Mouse (Mus musculus) layer of hippocampus, adult 9-10 months (tissue): ENCODE results near the gene Hsd17b10.

Source experiments
- DNase-seq: peaks from one replicate; pipeline ENCODE4 v3.0.0; 2022; ENCODE audit warnings: low spot score

Gene Hsd17b10

DNA sequence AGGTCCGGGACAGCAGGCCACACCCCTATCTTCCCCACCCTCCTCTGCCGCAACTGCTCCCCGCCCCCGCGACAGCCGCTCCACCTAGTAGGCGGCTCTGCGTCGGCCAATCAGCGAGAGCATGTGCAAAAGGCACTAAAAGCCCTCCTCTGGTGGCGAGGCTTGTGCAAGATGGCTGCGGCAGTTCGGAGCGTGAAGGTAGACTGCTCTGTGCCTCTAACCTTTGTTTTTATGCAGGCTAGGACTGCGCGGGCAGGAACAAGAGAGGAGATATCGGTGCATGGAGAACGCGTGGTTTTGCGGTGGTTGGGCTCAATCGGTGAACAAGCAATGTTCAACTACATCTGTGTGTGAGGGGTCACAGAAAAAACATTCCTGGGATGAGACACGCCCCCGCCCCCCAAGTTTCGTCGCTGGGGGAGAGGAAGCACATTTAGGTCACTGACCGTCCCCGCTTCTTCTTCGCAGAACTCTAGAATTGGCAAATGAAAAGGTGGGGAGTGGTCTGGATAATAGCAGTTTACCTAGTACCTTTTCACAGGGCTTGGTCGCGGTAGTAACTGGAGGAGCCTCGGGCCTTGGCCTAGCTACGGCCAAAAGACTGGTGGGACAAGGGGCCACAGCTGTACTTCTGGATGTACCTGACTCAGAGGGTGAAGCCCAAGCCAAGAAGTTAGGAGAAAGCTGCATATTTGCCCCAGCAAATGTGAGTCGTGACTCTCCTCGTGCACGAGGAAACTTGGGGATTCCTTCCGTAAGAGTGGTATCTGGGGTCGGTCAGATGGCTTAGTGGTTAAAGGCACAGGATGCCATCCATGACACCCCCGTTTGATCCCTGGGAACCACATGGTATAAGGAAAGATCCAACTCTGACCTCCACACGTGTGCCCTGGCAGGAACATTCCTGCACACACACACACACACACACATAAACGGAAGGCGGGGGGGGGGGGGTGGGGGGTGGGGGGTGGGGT is at the start of gene Hsd17b10:
Gene Hsd17b10 (plus strand): TSS at position 109 of the 974 bp plus-strand sequence.
- peak; percentile 47 for DNase-seq

DNA sequence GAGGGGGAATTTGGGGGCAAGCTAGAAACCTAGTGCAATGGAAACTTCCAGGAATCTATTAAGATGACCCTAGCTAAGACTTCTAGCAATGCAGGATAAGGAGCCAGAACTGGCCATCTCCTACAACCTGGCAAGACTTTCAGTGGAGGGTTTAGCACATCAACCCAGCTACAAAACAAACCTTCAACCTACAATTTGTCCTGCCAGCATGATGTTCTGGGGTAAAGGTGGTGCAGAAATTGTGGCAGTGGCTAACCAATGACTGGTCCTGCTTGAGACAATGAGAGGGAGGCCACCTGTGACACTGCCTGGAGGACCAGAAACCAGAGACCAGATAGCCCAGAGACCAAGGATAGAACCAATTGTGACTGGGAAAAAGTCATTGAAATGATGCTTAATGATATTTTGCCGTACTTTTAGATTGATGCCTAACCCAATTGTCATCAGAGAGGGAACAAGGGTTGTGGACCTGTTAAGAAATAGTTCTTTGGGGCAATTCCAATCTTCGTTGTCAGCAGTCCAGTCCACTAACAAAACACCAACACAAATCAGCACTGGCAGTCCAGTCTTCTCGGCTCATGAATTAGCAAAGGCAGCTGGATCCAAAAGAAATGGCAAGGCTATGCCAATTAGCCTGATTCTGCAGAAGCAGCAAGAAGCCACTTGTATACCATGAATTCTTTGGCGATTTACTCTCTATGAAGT is 2.5 kb upstream of the Hsd17b10 start:
- DNase-seq, result no peak

DNA sequence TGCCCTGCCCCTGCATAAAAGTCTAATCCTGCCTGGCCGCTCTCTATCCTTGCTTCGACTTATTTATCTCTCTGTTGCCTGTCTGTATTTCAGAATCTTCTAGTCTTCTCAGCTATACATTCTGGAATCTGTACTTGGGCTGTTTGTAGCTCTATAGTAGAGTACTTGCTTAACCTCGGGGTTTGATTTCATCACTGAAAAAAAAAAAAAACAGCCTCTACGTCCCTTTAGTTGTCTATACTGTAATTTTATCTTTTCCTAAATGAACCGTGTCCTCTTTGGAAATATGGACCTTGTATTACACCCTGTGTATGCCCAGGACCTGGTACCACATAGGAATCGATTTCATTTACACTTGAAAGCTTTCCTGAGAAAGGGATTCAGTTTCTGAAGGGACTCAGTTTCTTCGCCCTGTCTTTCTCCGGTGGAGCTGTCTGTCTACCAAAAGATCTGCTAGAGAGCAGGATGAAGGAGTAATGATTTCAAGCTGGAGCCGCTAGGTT is 412 bp upstream of the Hsd17b10 start:
- DNase-seq, result no peak

DNA sequence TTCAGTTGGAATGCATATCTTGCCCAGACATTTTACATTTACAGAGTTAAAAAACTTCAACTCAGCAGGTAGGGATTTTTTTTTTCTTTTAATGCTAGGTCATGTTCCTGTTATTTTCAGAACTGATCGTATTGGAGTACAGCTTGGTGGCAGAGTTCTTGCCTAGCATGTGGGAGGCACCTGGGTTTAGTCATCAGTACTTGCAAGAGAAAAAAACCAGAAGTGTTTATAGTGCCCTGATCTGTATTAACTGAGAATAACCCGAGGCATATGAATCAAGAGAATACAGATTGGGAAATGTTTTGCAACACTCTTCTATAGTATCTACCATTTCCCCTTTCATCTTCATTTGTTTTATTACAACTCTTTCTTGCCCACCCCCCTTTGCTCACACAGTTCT is 1.2 kb downstream of the Hsd17b10 start:
- no peak for DNase-seq

DNA sequence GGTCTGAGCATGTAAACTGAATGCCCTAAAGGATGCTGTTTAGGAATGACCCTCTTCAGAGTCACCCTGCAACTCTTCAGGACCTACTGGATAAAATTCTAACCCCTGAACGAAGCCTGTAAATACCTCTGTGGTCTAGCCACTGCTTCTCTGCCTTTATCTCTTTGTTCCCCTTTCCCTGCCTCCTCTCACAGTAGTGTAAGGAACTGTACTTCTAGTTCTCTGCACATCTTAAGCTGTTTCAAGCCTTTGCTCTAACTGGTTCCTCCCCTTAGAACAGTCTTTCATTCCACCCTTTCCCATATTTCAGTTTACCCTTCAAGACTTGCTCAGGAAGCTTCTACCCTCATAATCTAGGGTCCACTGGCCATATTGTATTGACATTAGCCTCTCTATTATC is 6.2 kb downstream of the Hsd17b10 start:
- no peak for DNase-seq

DNA sequence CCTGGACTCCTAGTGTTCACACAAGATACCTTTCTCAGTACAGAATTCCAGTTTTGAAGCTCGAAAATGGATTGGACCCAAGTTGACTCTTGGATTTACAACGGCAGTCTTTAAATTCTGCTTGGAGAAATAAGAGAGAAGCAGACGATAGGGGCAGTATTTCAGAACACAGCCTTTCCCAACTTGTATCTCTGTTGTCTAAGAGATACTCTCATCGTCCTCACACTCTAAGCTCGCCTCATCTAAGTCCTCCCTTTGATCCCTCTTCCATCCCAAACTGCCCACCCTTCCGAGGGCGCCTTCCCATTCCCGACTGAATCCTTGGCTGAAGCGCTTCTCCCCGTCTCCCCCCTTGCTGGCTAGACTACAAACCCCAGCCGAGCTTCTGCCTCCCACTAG is 14.1 kb downstream of the Hsd17b10 start:
- DNase-seq, result no peak

DNA sequence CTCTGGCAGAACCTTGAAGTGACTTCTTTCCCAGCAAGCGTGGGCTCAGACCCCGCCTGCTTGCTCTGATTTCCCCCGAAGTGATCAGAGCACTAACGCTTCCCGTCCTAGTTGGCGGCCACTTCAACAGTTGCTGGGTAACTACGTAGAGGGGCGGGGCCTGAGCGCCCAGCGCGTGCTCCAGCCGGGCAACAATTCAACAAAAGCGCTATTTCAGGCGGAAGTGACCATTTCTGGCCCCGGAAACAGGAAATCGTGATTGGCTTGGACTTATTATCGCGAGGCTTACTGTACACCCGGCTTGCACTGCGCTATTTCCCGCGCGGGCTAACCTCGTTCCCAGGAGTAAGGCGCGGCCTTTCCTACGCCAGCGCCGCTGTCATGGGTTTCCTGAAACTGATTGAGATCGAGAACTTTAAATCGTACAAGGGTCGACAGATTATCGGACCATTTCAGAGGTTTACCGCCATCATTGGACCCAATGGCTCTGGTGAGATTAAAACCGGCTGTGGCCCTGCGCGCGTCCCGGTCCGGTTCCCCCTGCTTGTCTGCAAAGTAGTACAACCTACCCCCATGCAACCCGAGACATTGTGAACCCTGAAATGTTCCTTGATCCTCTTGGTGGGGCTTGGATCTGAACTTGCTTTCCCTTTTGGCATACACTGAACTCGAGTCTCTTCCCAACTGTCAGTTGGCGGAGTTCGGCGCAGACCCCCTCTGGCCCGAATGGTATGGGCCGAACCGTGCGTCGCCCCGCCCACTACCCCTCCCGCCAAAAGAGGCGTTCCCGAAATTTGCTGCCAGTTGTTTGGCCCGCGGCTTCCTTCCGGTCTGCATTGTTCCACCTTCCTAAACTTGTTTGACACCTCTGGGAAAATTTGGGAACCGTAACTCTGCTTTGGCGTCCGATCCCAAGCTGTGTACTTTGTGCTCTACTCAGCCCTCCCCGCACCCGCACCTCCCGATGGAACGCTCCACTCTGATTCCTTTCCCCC is 14.8 kb downstream of the Hsd17b10 start, which contains the start of the genes Ribc1 and Smc1a:
Gene Ribc1 (minus strand): TSS at position 145 of the 995 bp plus-strand sequence.
Gene Smc1a (plus strand): TSS at position 278 of the 995 bp plus-strand sequence.
- DNase-seq, result peak; percentile 90

DNA sequence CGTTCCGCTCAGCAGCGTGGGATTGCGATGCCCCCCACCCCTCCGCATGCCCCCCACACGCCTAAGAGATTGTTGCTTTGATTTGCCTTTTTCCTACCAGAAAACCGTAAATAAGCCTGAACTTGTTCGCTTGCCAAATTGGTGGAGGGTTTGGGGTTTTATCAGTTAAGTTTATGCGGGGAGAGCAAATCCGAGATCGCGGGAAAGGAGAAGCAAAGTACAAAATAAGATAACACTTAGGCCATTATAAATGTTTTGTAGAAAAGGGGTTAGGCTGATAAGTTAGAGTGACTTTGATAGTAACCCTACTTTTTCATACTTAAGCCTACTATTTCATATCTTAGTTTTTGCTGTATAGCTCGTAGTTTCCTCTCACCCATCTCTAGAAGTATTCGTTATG is 15.5 kb downstream of the Hsd17b10 start:
- DNase-seq, result no peak

DNA sequence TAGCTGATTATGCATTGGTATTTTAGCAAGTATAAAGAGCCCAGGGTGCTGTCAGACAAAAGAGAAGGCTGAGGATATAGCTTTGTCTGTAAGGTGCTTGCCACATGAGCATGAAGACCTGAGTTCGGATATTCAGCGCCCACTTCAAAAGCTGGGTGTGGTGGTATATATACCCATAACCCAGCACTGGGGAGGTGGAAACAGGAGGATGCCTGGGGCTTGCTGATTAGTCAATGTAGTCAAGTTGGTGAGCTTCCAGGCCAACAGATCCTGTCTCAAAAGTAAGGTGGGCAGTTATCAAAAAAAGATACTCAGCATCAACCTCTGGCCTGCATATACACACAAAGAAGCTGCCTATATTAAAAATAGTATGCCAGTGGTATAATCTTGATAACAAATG is 17.6 kb downstream of the Hsd17b10 start:
- DNase-seq, result no peak

DNA sequence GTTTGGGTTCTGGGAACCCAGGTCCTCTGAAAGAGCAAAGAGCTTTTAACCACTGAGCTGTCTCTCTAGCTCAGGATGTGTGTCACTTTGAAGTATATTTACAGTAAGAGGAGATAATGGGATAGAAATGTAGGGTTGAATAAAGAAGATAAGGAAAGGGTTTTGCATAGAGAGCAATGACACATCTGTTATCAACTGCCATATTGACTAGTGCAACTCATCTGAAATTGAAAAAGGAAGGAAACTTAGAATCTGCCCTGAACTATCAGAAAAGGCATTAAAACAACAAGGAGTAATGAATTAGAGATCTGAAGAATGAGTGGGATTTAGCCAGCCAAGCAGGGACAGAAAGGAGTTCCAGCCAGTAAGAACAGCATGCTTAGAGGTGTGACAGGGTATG is 38.2 kb downstream of the Hsd17b10 start:
- no peak for DNase-seq

DNA sequence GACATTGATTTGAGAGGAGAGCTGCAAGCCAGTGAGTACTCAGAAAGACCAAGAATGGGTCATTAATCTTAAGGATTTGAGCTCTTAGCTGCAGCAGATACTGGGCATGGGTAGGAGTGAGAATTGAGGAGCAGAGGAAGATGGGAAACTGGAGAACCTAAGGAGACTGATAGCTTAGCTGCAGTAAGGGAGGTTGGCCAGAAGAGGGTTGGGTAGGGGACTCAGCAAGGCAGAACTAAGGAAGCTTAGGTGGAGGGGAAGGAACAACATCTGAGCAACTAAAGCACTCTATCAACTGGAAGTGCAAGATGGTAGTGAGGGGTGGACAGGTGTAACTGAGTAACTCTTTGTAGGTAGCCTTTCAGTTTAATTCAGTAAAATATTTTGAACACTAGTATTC is 45.6 kb downstream of the Hsd17b10 start:
- DNase-seq, result no peak

DNA sequence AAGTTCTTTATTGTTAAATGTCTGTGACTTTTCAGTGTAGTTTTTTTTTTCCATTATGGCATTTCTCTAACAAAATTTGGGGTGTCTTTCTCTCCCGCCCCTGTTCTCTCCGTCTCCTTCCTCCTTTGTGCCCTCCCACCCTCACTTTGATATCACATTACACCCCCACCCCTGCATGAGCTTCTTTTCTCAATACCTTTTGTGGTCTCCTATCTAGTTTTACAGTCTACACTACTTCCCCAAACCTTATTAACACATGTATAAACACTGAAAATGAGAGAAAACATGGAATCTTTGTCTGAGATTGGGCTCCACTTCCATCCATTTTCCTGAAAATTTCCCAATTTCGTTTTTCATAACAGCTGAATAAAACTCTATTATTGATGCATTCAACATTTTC is 50.9 kb downstream of the Hsd17b10 start:
- no peak for DNase-seq
